Mouse (Mus musculus) lung, postnatal 25 days (tissue): ENCODE results near the gene Dpp9.

Experiments
- DNase-seq: peaks from one replicate; pipeline ENCODE4 v3.0.0; 2022; ENCODE audit warnings: low spot score

Dpp9 gene

DNA sequence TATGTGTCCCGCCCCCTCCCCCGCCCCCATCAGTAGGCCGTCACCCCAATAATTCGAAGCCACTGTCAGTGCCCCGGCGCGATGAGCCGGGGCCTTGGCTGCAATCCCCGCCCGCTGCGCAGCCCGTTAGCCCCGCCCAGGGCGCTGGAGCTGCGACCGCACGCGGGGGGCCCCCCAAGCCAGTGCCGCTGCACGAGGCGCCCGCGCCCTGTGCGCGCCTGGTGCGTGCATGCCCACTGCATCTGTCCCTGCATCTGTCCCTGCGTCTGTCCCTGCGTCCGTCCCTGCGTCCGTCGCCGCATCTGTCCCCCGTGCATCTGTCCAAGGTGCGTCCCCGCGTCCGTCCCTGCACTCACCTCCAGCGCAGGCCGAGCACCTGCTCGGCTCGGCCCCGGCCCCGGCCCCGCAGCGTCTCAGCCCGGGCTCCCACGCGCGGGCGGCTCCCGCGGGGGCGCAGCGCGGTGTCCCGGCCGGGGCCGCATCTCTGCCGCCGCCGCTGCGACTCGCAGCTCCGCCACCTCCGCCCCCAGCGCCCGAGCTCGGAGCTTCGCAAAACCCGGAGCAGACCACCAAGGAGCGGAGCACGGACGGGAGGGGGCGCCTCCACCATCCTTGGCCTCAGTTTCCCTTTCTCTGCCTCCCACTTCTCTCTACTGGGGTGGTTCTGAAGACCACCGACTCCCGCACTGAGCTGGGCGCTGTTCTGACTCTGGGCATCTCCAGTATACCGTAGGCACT is 78.7 kb downstream of the Dpp9 start, which contains the start of gene Sema6b:
Sema6b (minus strand) TSS at position 486 of the 738 bp plus-strand sequence.
- no peak for DNase-seq

DNA sequence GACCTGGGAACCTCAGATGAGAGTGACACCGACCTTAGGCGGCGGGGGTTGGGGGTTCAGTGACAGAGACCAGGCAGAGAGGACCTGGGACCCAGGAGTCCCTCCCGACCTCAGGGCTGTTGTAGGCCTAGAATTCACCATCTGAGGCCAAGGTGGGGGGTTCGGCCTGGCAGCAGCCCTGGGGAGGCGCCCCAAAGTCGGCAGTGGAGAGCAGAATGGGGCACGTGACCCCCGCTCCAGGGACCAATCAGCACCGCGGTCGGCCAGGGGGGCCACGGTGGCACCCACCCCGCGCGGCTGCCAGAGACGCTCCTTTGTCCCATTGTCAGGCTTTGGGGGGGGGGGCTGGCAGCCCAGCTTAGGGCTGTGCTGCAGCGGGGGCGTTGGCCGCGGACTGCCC is 79.3 kb downstream of the Dpp9 start:
- no peak for DNase-seq

- no peak for DNase-seq
Observed at GRCm38 (mm10) chr17:56137839-56138613, 80.7 kb downstream of the Dpp9 start.
